In genomic region chr3:136742258-136743057, GRCm38 (mm10) we compare ENCODE assay signal across 1 mouse cellular context.
A peak's percentile ranks its signal among the peaks of the same experiment; 100 is the strongest.
TF ChIP-seq lines count a peak whose summit lies in the region.

No protein-coding gene starts in this region.

TF ChIP-seq in CH12.LX, 34 proteins besides CTCF, POLR2A, EP300 and RAD21 (continued from another document):
- peak; percentile 87 for TF ChIP-seq TBP (conservative IDR thresholded peaks at IDR 0.05; ENCODE audit: low read depth, low read length)
- TF ChIP-seq MXI1 (IDR thresholded peaks at IDR 0.05; ENCODE audit: low read depth, low read length), result peak; percentile 60; the same call in 1 of the 2 replicates
- TF ChIP-seq ELF1 (IDR thresholded peaks at IDR 0.05; ENCODE audit: low read depth, low read length), result peak; percentile 81
